Mouse (Mus musculus) megakaryocyte, adult 5-6 weeks (primary cell): ENCODE data around the gene Zfp629. TPM values are rescaled to one million over a fixed set of nuclear protein-coding genes. Genes with fewer than 3 reads are reported as not detected.

ENCODE experiments used
- ATAC-seq: 2 replicates; pipeline ENCODE4 v1.8.0; 2016; ENCODE audit warnings: mild to moderate bottlenecking, inconsistent platforms; ENCODE audit not compliant: poor library complexity, severe bottlenecking
- total RNA-seq, 2 experiments: library from RNA; stranded (forward) in 1 of 2; stranded (reverse) in 1 of 2; fragments of 153-499, 151-499 nt in 1 of 2; fragments of 221-1000, 200-1000 nt in 1 of 2; gene quantifications; 2 replicates each; pipeline versions ENCODE4 v1.2.3 to v1.2.4; 2015 to 2017

The Zfp629 gene
- total RNA-seq, 2 experiments from 2014 or later, result 3.5 to 4.2 TPM

DNA sequence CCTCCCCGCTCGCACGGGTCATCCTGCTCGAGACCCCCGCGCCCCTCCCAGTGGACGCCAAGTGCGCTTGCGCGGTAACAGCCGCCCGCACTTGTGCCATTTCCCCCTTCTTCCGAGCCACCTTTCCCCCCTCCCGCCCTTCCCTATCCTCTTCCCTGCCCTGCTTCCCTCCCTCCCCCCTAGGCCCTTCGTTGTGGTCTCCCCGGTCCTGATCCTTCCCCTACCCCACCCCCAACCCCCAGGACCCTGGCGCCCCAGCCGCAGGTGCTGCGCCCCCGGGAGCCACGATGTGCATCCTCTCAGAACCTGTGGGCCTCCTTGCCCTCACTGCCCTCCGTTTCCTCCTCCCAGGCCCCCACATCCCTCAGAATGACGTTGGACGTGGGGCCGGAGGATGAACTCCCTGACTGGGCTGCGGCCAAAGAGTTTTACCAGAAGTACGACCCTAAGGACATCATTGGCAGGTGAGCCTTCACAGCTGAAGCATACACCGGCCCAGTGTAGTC is 42.0 kb downstream of the Zfp629 start:
- ATAC-seq, result no peak

- ATAC-seq, result peak; percentile 99
These were observed 42.6 kb downstream of the Zfp629 start, which contains the start of gene Phkg2 for GRCm38 (mm10) chr7:127572895-127573471. Gene Phkg2 (plus strand): TSS chr7:127573340.

GRCm38 (mm10) chr7:127564381-127565150 is 51.0 kb downstream of the Zfp629 start:
- no peak for ATAC-seq

GRCm38 (mm10) chr7:127561340-127561858 is 54.2 kb downstream of the Zfp629 start, which contains the start of gene Tmem265:
Gene Tmem265 (plus strand): TSS chr7:127561390.
- no peak for ATAC-seq

DNA sequence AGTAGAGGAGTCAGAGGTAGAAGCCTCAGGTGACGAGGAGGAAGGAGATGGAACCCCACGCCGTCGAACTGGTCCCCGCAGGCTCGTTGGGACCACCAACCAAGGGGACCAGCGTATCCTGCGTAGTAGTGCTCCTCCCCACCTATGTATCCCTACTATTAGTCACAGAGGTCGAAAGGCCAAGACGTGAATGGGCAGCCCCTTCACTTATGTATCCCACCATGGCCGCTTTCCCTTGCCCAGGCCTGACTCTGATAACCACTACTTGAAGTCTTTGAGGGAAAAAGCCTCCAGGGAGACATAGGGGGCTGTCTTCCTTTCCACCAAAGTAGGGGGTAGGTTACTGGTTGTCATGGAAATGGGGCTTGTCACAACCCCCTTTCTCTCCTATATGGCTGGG is 55.0 kb downstream of the Zfp629 start:
- no peak for ATAC-seq

Other genes with a start within 250 kb of the Zfp629 start
- 3.2 and 6.1 TPM in 2 replicates for gene Zfp747, start 239.7 kb downstream of the Zfp629 start, total RNA-seq (2015)
- 7.6 and 17.8 TPM in 2 replicates for gene Zfp747, start 239.7 kb downstream of the Zfp629 start, total RNA-seq (2017)
- 1.8 TPM in 2 replicates for gene 9130019O22Rik, start 228.6 kb downstream of the Zfp629 start, total RNA-seq (2015)
- gene 9130019O22Rik, start 228.6 kb downstream of the Zfp629 start, total RNA-seq (2017), result 5.0 TPM in 2 replicates
- 0.36 and 0.40 TPM in 2 replicates for gene E430018J23Rik, start 222.2 kb downstream of the Zfp629 start, total RNA-seq (2015)
- gene E430018J23Rik, start 222.2 kb downstream of the Zfp629 start, total RNA-seq (2017), result 1.7 and 2.8 TPM in 2 replicates
- 8.5 and 10.5 TPM in 2 replicates for gene Zfp764, start 209.0 kb downstream of the Zfp629 start, total RNA-seq (2015)
- gene Zfp764, start 209.0 kb downstream of the Zfp629 start, total RNA-seq (2017), result 9.1 and 9.5 TPM in 2 replicates
- 17.1 and 17.3 TPM in 2 replicates for gene Zfp688, start 193.7 kb downstream of the Zfp629 start, total RNA-seq (2015)
- 7.9 and 14.0 TPM in 2 replicates for gene Zfp688, start 193.7 kb downstream of the Zfp629 start, total RNA-seq (2017)
- 1.2 and 1.6 TPM in 2 replicates for gene Zfp689, start 166.6 kb downstream of the Zfp629 start, total RNA-seq (2015)
- gene Zfp689, start 166.6 kb downstream of the Zfp629 start, total RNA-seq (2017), result 1.4 and 1.8 TPM in 2 replicates
- gene Prr14, start 156.2 kb downstream of the Zfp629 start, total RNA-seq (2015), result 113 and 114 TPM in 2 replicates
- 37.0 and 46.2 TPM in 2 replicates for gene Prr14, start 156.2 kb downstream of the Zfp629 start, total RNA-seq (2017)
- 115 and 138 TPM in 2 replicates for gene Fbrs, start 136.6 kb downstream of the Zfp629 start, total RNA-seq (2015)
- 28.1 and 38.1 TPM in 2 replicates for gene Fbrs, start 136.6 kb downstream of the Zfp629 start, total RNA-seq (2017)
- 53.0 and 57.0 TPM in 2 replicates for gene Srcap, start 103.8 kb downstream of the Zfp629 start, total RNA-seq (2015)
- gene Srcap, start 103.8 kb downstream of the Zfp629 start, total RNA-seq (2017), result 15.8 and 21.1 TPM in 2 replicates
- gene Gm42715, start 96.2 kb downstream of the Zfp629 start, total RNA-seq (2015), result 14.8 and 16.7 TPM in 2 replicates
- 5.4 and 8.3 TPM in 2 replicates for gene Gm42715, start 96.2 kb downstream of the Zfp629 start, total RNA-seq (2017)
- not detected in 2 replicates for gene Tmem265, start 54.4 kb downstream of the Zfp629 start, total RNA-seq (2015)
- 2.5 TPM in 1 of 2 replicates, not detected in the other for gene Tmem265, start 54.4 kb downstream of the Zfp629 start, total RNA-seq (2017)
- 31.6 and 39.4 TPM in 2 replicates for gene Phkg2, start 42.5 kb downstream of the Zfp629 start, total RNA-seq (2015)
- gene Phkg2, start 42.5 kb downstream of the Zfp629 start, total RNA-seq (2017), result 25.7 and 30.5 TPM in 2 replicates
- gene Ccdc189, start 27.2 kb downstream of the Zfp629 start, total RNA-seq (2015), result 2.6 and 6.3 TPM in 2 replicates
- gene Ccdc189, start 27.2 kb downstream of the Zfp629 start, total RNA-seq (2017), result 2.5 and 11.0 TPM in 2 replicates
- gene Rnf40, start 27.0 kb downstream of the Zfp629 start, total RNA-seq (2015), result 14.1 and 18.8 TPM in 2 replicates
- gene Rnf40, start 27.0 kb downstream of the Zfp629 start, total RNA-seq (2017), result 35.1 and 48.0 TPM in 2 replicates
- 30.2 and 37.4 TPM in 2 replicates for gene Bcl7c, start 93.1 kb upstream of the Zfp629 start, total RNA-seq (2015)
- gene Bcl7c, start 93.1 kb upstream of the Zfp629 start, total RNA-seq (2017), result 8.6 and 16.6 TPM in 2 replicates
- gene Ctf1, start 96.9 kb upstream of the Zfp629 start, total RNA-seq (2015), result 0.16 TPM in 1 of 2 replicates, not detected in the other
- 0.29 TPM in 1 of 2 replicates, not detected in the other for gene Ctf1, start 96.9 kb upstream of the Zfp629 start, total RNA-seq (2017)
- gene Ctf2, start 116.4 kb upstream of the Zfp629 start, total RNA-seq (2015), result not detected in 2 replicates
- not detected in 2 replicates for gene Ctf2, start 116.4 kb upstream of the Zfp629 start, total RNA-seq (2017)
- gene Fbxl19, start 128.7 kb upstream of the Zfp629 start, total RNA-seq (2015), result 2.1 TPM in 2 replicates
- gene Fbxl19, start 128.7 kb upstream of the Zfp629 start, total RNA-seq (2017), result 5.8 and 6.2 TPM in 2 replicates
- 30.9 and 33.7 TPM in 2 replicates for gene Orai3, start 154.0 kb upstream of the Zfp629 start, total RNA-seq (2015)
- gene Orai3, start 154.0 kb upstream of the Zfp629 start, total RNA-seq (2017), result 29.5 and 32.7 TPM in 2 replicates
- 35.2 and 43.3 TPM in 2 replicates for gene Setd1a, start 160.9 kb upstream of the Zfp629 start, total RNA-seq (2015)
- gene Setd1a, start 160.9 kb upstream of the Zfp629 start, total RNA-seq (2017), result 7.7 and 9.8 TPM in 2 replicates
- not detected in 2 replicates for gene Gm49388, start 169.8 kb upstream of the Zfp629 start, total RNA-seq (2015)
- gene Gm49388, start 169.8 kb upstream of the Zfp629 start, total RNA-seq (2017), result not detected in 2 replicates
- 27.0 and 30.9 TPM in 2 replicates for gene Hsd3b7, start 184.8 kb upstream of the Zfp629 start, total RNA-seq (2015)
- gene Hsd3b7, start 184.8 kb upstream of the Zfp629 start, total RNA-seq (2017), result 28.5 and 28.7 TPM in 2 replicates
- gene Stx4a, start 208.5 kb upstream of the Zfp629 start, total RNA-seq (2015), result 59.2 and 68.7 TPM in 2 replicates
- 37.7 and 45.0 TPM in 2 replicates for gene Stx4a, start 208.5 kb upstream of the Zfp629 start, total RNA-seq (2017)
- gene Stx1b, start 208.8 kb upstream of the Zfp629 start, total RNA-seq (2015), result 0.04 TPM in 1 of 2 replicates, not detected in the other
- gene Stx1b, start 208.8 kb upstream of the Zfp629 start, total RNA-seq (2017), result not detected in 2 replicates